Mouse (Mus musculus): ENCODE measurements around the gene Tcp11l2. TPM values are rescaled to one million over a fixed set of nuclear protein-coding genes. Genes with fewer than 3 reads are reported as not detected.

Gene Tcp11l2
- 29.8 and 36.8 TPM in 2 replicates for polyA plus RNA-seq (2015; fragmentation: Nextera tagmentation; extraction: Ambion mirVana)

GRCm38 (mm10) chr10:84576395-84577070 lies at the start of gene Tcp11l2:
Gene Tcp11l2 (plus strand): TSS chr10:84576626.
- ATAC-seq (peak; percentile 93), DNase-seq (peak; percentile 95)
- peak within 1 kb of the TSS; percentile 87 for H3K4me2 ChIP-seq (ENCODE audit: low read depth, low read length)
- H3K4me1 ChIP-seq (ENCODE audit: insufficient read depth) = peaks cover 24% of the 10 kb centered on the region
- peak within 1 kb of the TSS; percentile 88 for H3K4me3 ChIP-seq (ENCODE audit: low read depth, low read length)
- no peaks in the 10 kb centered on the region for H3K9me3 ChIP-seq (ENCODE audit: low read length)
- under 1% methylated on average over 46 of the region's 46 CpGs for WGBS (ENCODE audit: insufficient replicate concordance)
- peak within 1 kb of the TSS; percentile 96 for H3K27ac ChIP-seq (ENCODE audit: low read depth)
- H3K36me3 ChIP-seq (replicated peaks; ENCODE audit: insufficient read depth, low read length) = 0 out of 2 replicates have a peak, but pooled peaks cover 2% of the 10 kb centered on the region
- H3K27me3 ChIP-seq (ENCODE audit: insufficient read depth, low read length) = no peaks in the 10 kb centered on the region
- H3K9ac ChIP-seq (replicated peaks) = peak within 1 kb of the TSS; percentile 95
- TF ChIP-seq EP300 (IDR thresholded peaks at IDR 0.05; ENCODE audit: low read depth) (peak; percentile 48; the same call in 1 of the 2 replicates), CTCF (IDR thresholded peaks at IDR 0.05; ENCODE audit: low read depth) (peak; percentile 29)

GRCm38 (mm10) chr10:84527070-84527469 lies 49.4 kb upstream of the Tcp11l2 start:
- H3K4me1 ChIP-seq (ENCODE audit: insufficient read depth) = 0 out of 2 replicates have a peak, but pooled peaks cover 2% of the 10 kb centered on the region
- 0 out of 2 replicates have a peak, but pooled peaks cover 2% of the 10 kb centered on the region for H3K27me3 ChIP-seq (ENCODE audit: insufficient read depth, low read length)
- no peak for DNase-seq
- peaks cover 15% of the 10 kb centered on the region; the same call in 1 of the 2 replicates for H3K36me3 ChIP-seq (replicated peaks; ENCODE audit: insufficient read depth, low read length)
- no peaks in the 10 kb centered on the region for H3K9me3 ChIP-seq (ENCODE audit: low read length)
- H3K4me3 ChIP-seq (ENCODE audit: low read depth, low read length) = no peak overlapping the region
- no peak overlapping the region for H3K4me2 ChIP-seq (ENCODE audit: low read depth, low read length)
- H3K9ac ChIP-seq (replicated peaks) = no peak overlapping the region
- TF ChIP-seq CTCF (IDR thresholded peaks at IDR 0.05; ENCODE audit: low read depth) (no peak), EP300 (IDR thresholded peaks at IDR 0.05; ENCODE audit: low read depth) (no peak)
- WGBS (ENCODE audit: insufficient replicate concordance) = 56% methylated on average over 5 of the region's 5 CpGs
- H3K27ac ChIP-seq (ENCODE audit: low read depth) = 0 out of 2 replicates have a peak overlapping the region, but pooled peaks have one; percentile 55
- no peak for ATAC-seq

- H3K27ac ChIP-seq (ENCODE audit: low read depth) = 0 out of 2 replicates have a peak overlapping the region, but pooled peaks have one; percentile 55
- H3K9me3 ChIP-seq (ENCODE audit: low read length) = no peaks in the 10 kb centered on the region
- peaks cover 6% of the 10 kb centered on the region for H3K27me3 ChIP-seq (ENCODE audit: insufficient read depth, low read length)
- WGBS (ENCODE audit: insufficient replicate concordance) = 74% methylated on average over 12 of the region's 12 CpGs
- H3K4me1 ChIP-seq (ENCODE audit: insufficient read depth) = 0 out of 2 replicates have a peak, but pooled peaks cover 2% of the 10 kb centered on the region
- H3K4me3 ChIP-seq (ENCODE audit: low read depth, low read length) = no peak overlapping the region
- peak overlapping the region; percentile 13; the same call in 1 of the 2 replicates for H3K4me2 ChIP-seq (ENCODE audit: low read depth, low read length)
- H3K36me3 ChIP-seq (replicated peaks; ENCODE audit: insufficient read depth, low read length) = peaks cover 15% of the 10 kb centered on the region; the same call in 1 of the 2 replicates
- no peak overlapping the region for H3K9ac ChIP-seq (replicated peaks)
- DNase-seq (no peak), ATAC-seq (no peak)
- no peak for TF ChIP-seq EP300 (IDR thresholded peaks at IDR 0.05; ENCODE audit: low read depth)
- TF ChIP-seq CTCF (IDR thresholded peaks at IDR 0.05; ENCODE audit: low read depth) = no peak
These were observed 48.8 kb upstream of the Tcp11l2 start for GRCm38 (mm10) chr10:84527631-84528030.

- Histone ChIP-seq H3K27ac (ENCODE audit: low read depth) (no peak overlapping the region), H3K4me1 (ENCODE audit: insufficient read depth) (0 out of 2 replicates have a peak, but pooled peaks cover 6% of the 10 kb centered on the region), H3K4me3 (ENCODE audit: low read depth, low read length) (no peak overlapping the region), H3K9me3 (ENCODE audit: low read length) (no peaks in the 10 kb centered on the region), H3K27me3 (ENCODE audit: insufficient read depth, low read length) (peaks cover 25% of the 10 kb centered on the region), H3K36me3 (replicated peaks; ENCODE audit: insufficient read depth, low read length) (peaks cover 13% of the 10 kb centered on the region; the same call in 1 of the 2 replicates), H3K9ac (replicated peaks) (no peak overlapping the region), H3K4me2 (ENCODE audit: low read depth, low read length) (peak overlapping the region; percentile 93)
- ATAC-seq (no peak), DNase-seq (no peak)
- no peak for TF ChIP-seq EP300 (IDR thresholded peaks at IDR 0.05; ENCODE audit: low read depth)
- TF ChIP-seq CTCF (IDR thresholded peaks at IDR 0.05; ENCODE audit: low read depth) = no peak
- WGBS (ENCODE audit: insufficient replicate concordance) = 69% methylated on average over 8 of the region's 8 CpGs
These were observed 46.0 kb upstream of the Tcp11l2 start for GRCm38 (mm10) chr10:84530388-84530787.

GRCm38 (mm10) chr10:84531576-84531975 lies 44.9 kb upstream of the Tcp11l2 start:
- 0 out of 2 replicates have a peak, but pooled peaks cover 9% of the 10 kb centered on the region for H3K4me1 ChIP-seq (ENCODE audit: insufficient read depth)
- H3K9ac ChIP-seq (replicated peaks) = no peak overlapping the region
- 76% methylated on average over 4 of the region's 4 CpGs for WGBS (ENCODE audit: insufficient replicate concordance)
- DNase-seq = no peak
- TF ChIP-seq EP300 (IDR thresholded peaks at IDR 0.05; ENCODE audit: low read depth) (no peak), CTCF (IDR thresholded peaks at IDR 0.05; ENCODE audit: low read depth) (no peak)
- ATAC-seq = no peak
- H3K36me3 ChIP-seq (replicated peaks; ENCODE audit: insufficient read depth, low read length) = peaks cover 9% of the 10 kb centered on the region; the same call in 1 of the 2 replicates
- H3K4me2 ChIP-seq (ENCODE audit: low read depth, low read length) = peak overlapping the region; percentile 93
- H3K27me3 ChIP-seq (ENCODE audit: insufficient read depth, low read length) = peaks cover 25% of the 10 kb centered on the region
- no peaks in the 10 kb centered on the region for H3K9me3 ChIP-seq (ENCODE audit: low read length)
- H3K4me3 ChIP-seq (ENCODE audit: low read depth, low read length) = peak overlapping the region; percentile 63
- no peak overlapping the region for H3K27ac ChIP-seq (ENCODE audit: low read depth)

- peaks cover 25% of the 10 kb centered on the region for H3K27me3 ChIP-seq (ENCODE audit: insufficient read depth, low read length)
- no peak for DNase-seq
These were observed 44.1 kb upstream of the Tcp11l2 start for GRCm38 (mm10) chr10:84532191-84532889.

More at GRCm38 (mm10) chr10:84532191-84532889, 44.1 kb upstream of the Tcp11l2 start:
- 0 out of 2 replicates have a peak, but pooled peaks cover 9% of the 10 kb centered on the region for H3K4me1 ChIP-seq (ENCODE audit: insufficient read depth)
- no peak overlapping the region for H3K9ac ChIP-seq (replicated peaks)
- H3K9me3 ChIP-seq (ENCODE audit: low read length) = no peaks in the 10 kb centered on the region
- no peak for ATAC-seq
- no peak for TF ChIP-seq EP300 (IDR thresholded peaks at IDR 0.05; ENCODE audit: low read depth)
- TF ChIP-seq CTCF (IDR thresholded peaks at IDR 0.05; ENCODE audit: low read depth) = no peak
- peak overlapping the region; percentile 63 for H3K4me3 ChIP-seq (ENCODE audit: low read depth, low read length)
- peaks cover 8% of the 10 kb centered on the region; the same call in 1 of the 2 replicates for H3K36me3 ChIP-seq (replicated peaks; ENCODE audit: insufficient read depth, low read length)
- 73% methylated on average over 16 of the region's 16 CpGs for WGBS (ENCODE audit: insufficient replicate concordance)
- peak overlapping the region; percentile 93 for H3K4me2 ChIP-seq (ENCODE audit: low read depth, low read length)
- H3K27ac ChIP-seq (ENCODE audit: low read depth) = 0 out of 2 replicates have a peak overlapping the region, but pooled peaks have one; percentile 16

Data from liver, postnatal 0 days (tissue).